Mouse (Mus musculus) midbrain, embryonic 16.5 days (tissue): ENCODE data around the gene Zfp296. TPM values are rescaled to one million over a fixed set of nuclear protein-coding genes. Genes with fewer than 3 reads are reported as not detected.

Source experiments
- ATAC-seq: fragments of 200-750 bp; cut with Nextera tagmentation; 2 replicates; pipeline ENCODE4 v1.8.0; 2017; ENCODE audit warnings: moderate TSS enrichment
- H3K27ac ChIP-seq: fragments of 300-500 bp; sonication (generic); 2 replicates; pipeline ENCODE4 v1.5.1; 2014; ENCODE audit warnings: mild to moderate bottlenecking, low read length, mixed read lengths
- H3K27me3 ChIP-seq: fragments of 300-500 bp; sonication (generic); 2 replicates; pipeline ENCODE4 v1.6.1; 2014; ENCODE audit warnings: low read depth, low read length, mixed read lengths; ENCODE audit not compliant: control insufficient read depth, insufficient read depth
- H3K36me3 ChIP-seq: fragments of 300-500 bp; sonication (generic); 2 replicates; pipeline ENCODE4 v1.6.1; 2014; ENCODE audit warnings: mild to moderate bottlenecking, low read length, moderate library complexity, mixed read lengths; ENCODE audit not compliant: control insufficient read depth, insufficient read depth
- H3K4me1 ChIP-seq: fragments of 300-500 bp; sonication (generic); 2 replicates; pipeline ENCODE4 v1.6.1; 2014; ENCODE audit warnings: mild to moderate bottlenecking, low read length, mixed read lengths; ENCODE audit not compliant: control insufficient read depth, insufficient read depth
- H3K4me2 ChIP-seq: fragments of 300-500 bp; sonication (generic); 2 replicates; pipeline ENCODE4 v1.6.1; 2014; ENCODE audit warnings: mild to moderate bottlenecking, low read length, mixed read lengths
- H3K4me3 ChIP-seq: fragments of 300-500 bp; sonication (generic); 2 replicates; pipeline ENCODE4 v1.5.1; 2014; ENCODE audit warnings: low read depth, mild to moderate bottlenecking, low read length, moderate library complexity, mixed read lengths
- H3K9ac ChIP-seq: fragments of 300-500 bp; sonication (generic); 2 replicates; pipeline ENCODE4 v1.6.1; 2014; ENCODE audit warnings: low read depth, low read length, mixed read lengths
- H3K9me3 ChIP-seq: fragments of 300-500 bp; sonication (generic); replicated peaks from 2 replicates; pipeline ENCODE4 v1.6.1; 2014; ENCODE audit warnings: mild to moderate bottlenecking, low read length, mixed read lengths; ENCODE audit not compliant: control insufficient read depth, poor library complexity, severe bottlenecking
- WGBS: fragments of 180-500 bp; shearing (Covaris S2); extraction: QIAGEN DNeasy Blood & Tissue Kit; methylation state at CpG from one replicate; pipeline ENCODE4 v1.1.7; 2014; 5-methylcytosine and 5-hydroxymethylcytosine counted together
- polyA plus RNA-seq: library from polyadenylated mRNA; unstranded; fragments of >200 nt; fragmentation: Nextera tagmentation; extraction: Ambion mirVana; gene quantifications from 2 replicates; pipeline ENCODE4 v1.2.1, GENCODE M21; 2015

The Zfp296 gene
- polyA plus RNA-seq, 1 experiment from 2014 or later, result 0.11 TPM

DNA sequence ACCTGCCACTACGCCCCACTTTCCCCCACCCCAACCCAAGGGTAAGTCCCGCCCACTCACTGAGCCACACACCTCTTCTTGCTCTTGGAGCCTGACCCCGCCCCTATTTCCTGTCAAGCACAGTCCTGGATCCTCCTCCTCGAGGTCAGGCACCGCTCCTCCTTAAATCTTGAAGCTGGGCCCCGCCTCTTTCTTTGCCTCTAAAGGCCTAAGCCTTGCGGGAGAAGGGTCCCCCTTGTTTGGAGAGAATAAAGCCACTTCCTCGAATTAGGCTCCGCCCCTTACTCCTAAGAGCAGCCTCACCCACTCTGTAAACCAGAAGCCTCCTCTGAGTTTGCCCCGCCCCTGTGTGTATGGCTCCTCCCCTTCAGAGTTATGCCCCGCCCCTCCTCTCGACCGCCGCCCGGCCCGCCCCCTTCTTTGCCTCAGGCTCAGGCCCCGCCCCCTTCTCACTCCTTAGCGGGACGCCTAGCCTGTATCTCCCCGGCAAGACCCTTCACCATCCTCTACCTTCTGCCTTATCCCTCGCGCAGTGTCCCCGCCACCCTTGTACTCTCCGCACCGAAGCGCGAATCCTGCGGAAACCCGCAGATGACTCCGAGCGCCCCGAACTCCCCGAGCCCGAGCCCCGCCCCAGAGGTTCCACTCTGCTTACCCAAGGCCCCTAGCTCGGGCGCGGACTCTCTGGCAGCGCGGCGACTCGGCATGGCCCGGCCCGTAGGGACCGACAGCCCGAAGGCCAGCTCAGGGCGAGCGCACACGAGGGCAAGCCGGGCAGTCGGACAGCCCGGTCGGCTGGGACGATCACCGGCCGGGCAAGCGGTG lies 51.7 kb downstream of the Zfp296 start:
- Histone ChIP-seq H3K4me3 (peak overlapping the region; percentile 80), H3K4me2 (peak overlapping the region; percentile 84), H3K9ac (peak overlapping the region; percentile 63), H3K9me3 (no peaks in the 10 kb centered on the region), H3K27me3 (no peaks in the 10 kb centered on the region), H3K36me3 (peaks cover 6% of the 10 kb centered on the region; the same call in 1 of the 2 replicates), H3K27ac (peak overlapping the region; percentile 76), H3K4me1 (peaks cover 9% of the 10 kb centered on the region; the same call in 1 of the 2 replicates)
- WGBS, result under 1% methylated on average over 57 of the region's 57 CpGs
- ATAC-seq, result peak; percentile 87

DNA sequence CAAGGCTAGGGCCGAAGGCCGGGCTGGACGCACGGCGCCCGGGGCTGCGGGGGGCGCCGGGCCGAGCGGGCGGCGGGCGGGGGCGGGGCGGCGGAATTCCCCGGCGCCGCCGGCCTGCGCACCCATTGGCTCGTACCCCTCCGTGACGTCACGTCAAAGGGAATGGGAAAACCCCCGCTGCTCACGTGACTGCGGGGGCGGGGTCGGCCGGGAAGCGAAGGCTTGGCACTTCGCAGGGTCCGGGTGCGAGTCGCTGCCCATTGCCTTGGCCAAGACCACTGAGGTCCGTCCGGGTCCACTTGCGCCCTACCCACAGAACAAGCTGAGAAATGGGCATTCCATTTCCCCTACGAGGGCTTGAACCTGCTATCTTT lies 52.3 kb downstream of the Zfp296 start, which contains the start of gene Relb:
Gene Relb, minus strand, starts transcription at position 78 of the 374 bp plus-strand sequence.
- peaks cover 8% of the 10 kb centered on the region; the same call in 1 of the 2 replicates for H3K36me3 ChIP-seq
- peak; percentile 77 for ATAC-seq
- H3K4me2 ChIP-seq, result peak within 1 kb of the TSS; percentile 84
- no peaks in the 10 kb centered on the region for H3K27me3 ChIP-seq
- under 1% methylated on average over 19 of the region's 41 CpGs for WGBS
- peak within 1 kb of the TSS; percentile 80 for H3K4me3 ChIP-seq
- H3K4me1 ChIP-seq, result peaks cover 9% of the 10 kb centered on the region; the same call in 1 of the 2 replicates
- H3K27ac ChIP-seq, result peak within 1 kb of the TSS; percentile 76
- H3K9ac ChIP-seq, result peak within 1 kb of the TSS; percentile 63
- H3K9me3 ChIP-seq, result no peaks in the 10 kb centered on the region

Other genes starting within 250 kb of the Zfp296 start
- 80.1 and 82.4 TPM in 2 replicates for gene Ercc1, start 232.5 kb upstream of the Zfp296 start, polyA plus RNA-seq
- 24.1 and 24.6 TPM in 2 replicates for gene Cd3eap, start 217.8 kb upstream of the Zfp296 start, polyA plus RNA-seq
- gene Ppp1r13l, start 217.5 kb upstream of the Zfp296 start, polyA plus RNA-seq, result 2.0 and 2.8 TPM in 2 replicates
- gene Ercc2, start 195.3 kb upstream of the Zfp296 start, polyA plus RNA-seq, result 28.0 and 29.5 TPM in 2 replicates
- gene Klc3, start 173.2 kb upstream of the Zfp296 start, polyA plus RNA-seq, result 1.4 and 1.7 TPM in 2 replicates
- gene Ckm, start 172.5 kb upstream of the Zfp296 start, polyA plus RNA-seq, result 0.25 and 0.35 TPM in 2 replicates
- gene Mark4, start 118.5 kb upstream of the Zfp296 start, polyA plus RNA-seq, result 14.8 and 16.2 TPM in 2 replicates
- gene Exoc3l2, start 114.0 kb upstream of the Zfp296 start, polyA plus RNA-seq, result 0.12 and 0.45 TPM in 2 replicates
- gene Bloc1s3, start 68.9 kb upstream of the Zfp296 start, polyA plus RNA-seq, result 3.9 and 4.2 TPM in 2 replicates
- 30.5 and 31.9 TPM in 2 replicates for gene Trappc6a, start 68.9 kb upstream of the Zfp296 start, polyA plus RNA-seq
- 0.88 and 0.92 TPM in 2 replicates for gene Nkpd1, start 59.4 kb upstream of the Zfp296 start, polyA plus RNA-seq
- gene Ppp1r37, start 14.2 kb upstream of the Zfp296 start, polyA plus RNA-seq, result 34.7 and 37.8 TPM in 2 replicates
- gene Gemin7, start 308 bp downstream of the Zfp296 start, polyA plus RNA-seq, result 143 and 145 TPM in 2 replicates
- 58.6 TPM in 2 replicates for gene Clasrp, start 27.2 kb downstream of the Zfp296 start, polyA plus RNA-seq
- 6.1 and 6.5 TPM in 2 replicates for gene Relb, start 52.2 kb downstream of the Zfp296 start, polyA plus RNA-seq
- gene Clptm1, start 87.7 kb downstream of the Zfp296 start, polyA plus RNA-seq, result 120 and 122 TPM in 2 replicates
- gene Apoc2, start 100.7 kb downstream of the Zfp296 start, polyA plus RNA-seq, result not detected in 2 replicates
- not detected in 2 replicates for gene Gm44805, start 104.1 kb downstream of the Zfp296 start, polyA plus RNA-seq
- gene Apoc4, start 104.2 kb downstream of the Zfp296 start, polyA plus RNA-seq, result not detected in 2 replicates
- 0.96 and 1.0 TPM in 2 replicates for gene Apoc1, start 115.4 kb downstream of the Zfp296 start, polyA plus RNA-seq
- gene Apoe, start 121.9 kb downstream of the Zfp296 start, polyA plus RNA-seq, result 350 and 686 TPM in 2 replicates
- 113 and 118 TPM in 2 replicates for gene Tomm40, start 138.2 kb downstream of the Zfp296 start, polyA plus RNA-seq
- 55.3 and 56.7 TPM in 2 replicates for gene Nectin2, start 173.2 kb downstream of the Zfp296 start, polyA plus RNA-seq
- 10.5 and 14.0 TPM in 2 replicates for gene Bcam, start 193.7 kb downstream of the Zfp296 start, polyA plus RNA-seq
- 0.44 and 0.49 TPM in 2 replicates for gene Cblc, start 219.5 kb downstream of the Zfp296 start, polyA plus RNA-seq
- 0.65 and 1.0 TPM in 2 replicates for gene Bcl3, start 245.5 kb downstream of the Zfp296 start, polyA plus RNA-seq